Mouse (Mus musculus) layer of hippocampus, postnatal 36 days (tissue): ENCODE measurements at regions not wholly inside any gene's neighbourhood (a gene's known extent, or its start where the extent isn't known, plus 50 kb on each side); places are given as distances from the start of the nearest gene placed in this dataset.

Experiments used
- DNase-seq, 2 experiments: peaks; one replicate each; pipeline ENCODE4 v3.0.0; 2022

- no peak for DNase-seq
Measured at GRCm38 (mm10) chr19:60408436-60408835, 59.7 kb downstream of the Prlhr start.

DNA sequence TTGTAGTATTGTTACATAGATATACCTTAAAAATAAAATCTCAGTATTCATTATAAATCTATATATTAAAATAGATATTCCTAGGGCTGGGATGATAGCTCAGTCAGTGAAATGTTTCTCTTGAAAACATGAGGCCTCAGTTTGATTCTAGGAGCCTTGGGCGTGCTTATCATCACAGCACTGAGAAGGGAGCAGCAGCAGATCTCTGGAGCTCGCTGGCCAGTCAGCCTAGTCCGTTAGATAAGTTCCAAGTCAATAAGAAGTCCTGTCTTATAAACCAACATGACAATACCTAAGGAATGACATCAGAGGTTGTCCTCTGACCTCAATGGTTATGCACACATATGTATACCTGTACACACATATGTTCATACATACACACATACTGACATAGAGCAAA, 68.7 kb downstream of the Prlhr start:
- DNase-seq, result no peak

- DNase-seq, result no peak
Measured at GRCm38 (mm10) chr19:60397666-60398065, 70.4 kb downstream of the Prlhr start.

DNA sequence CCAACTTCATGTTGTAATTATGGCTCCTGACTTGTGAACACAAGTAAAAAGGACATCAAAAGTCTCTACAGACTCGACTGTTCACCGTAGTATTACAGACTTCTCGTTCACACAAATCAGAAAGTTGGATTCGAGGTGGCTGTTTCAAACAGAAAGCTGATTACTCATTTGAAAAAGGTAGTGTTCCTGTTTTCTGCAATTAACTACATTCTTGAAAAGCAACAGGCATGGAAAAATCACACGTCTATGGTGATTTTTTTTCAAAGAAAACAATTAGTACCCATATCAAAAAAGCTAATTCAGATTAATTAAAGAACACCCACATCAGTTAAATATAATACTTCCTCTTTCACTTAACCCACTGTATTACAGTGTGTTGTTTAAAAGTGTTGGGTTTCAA, 71.5 kb downstream of the Prlhr start:
- DNase-seq, result no peak

DNA sequence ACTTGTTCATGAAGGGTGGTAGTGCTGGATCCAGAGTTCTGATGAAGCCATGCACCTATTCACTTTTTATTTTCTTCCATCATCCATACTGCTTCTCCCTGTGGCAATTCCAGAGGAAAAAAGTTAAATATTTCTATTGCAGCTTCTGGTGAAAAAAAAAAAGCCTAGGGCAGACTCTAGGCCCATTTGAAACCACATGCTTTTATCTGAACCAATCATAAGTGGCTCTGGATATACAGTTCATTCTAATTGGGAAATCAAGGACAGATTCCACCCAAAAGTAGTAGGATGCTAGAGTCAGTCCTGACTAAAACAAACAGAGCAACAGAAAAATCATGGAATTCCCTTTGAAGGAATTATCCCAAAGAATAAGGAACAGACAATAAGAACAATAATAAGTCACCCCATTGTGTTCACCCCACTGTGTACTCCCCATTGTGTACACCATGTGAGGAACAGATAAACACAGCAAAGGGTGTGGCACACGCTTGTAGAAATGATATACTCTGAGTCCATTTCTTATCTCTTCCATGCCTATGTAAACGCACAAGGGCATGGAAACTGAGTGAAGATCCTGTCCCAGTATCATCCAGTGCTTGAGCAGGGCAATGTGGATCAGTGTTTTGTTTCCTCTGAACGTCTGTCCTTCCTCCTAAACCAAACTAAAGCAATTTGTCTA, 81.4 kb downstream of the Prlhr start:
- no peak for DNase-seq

- no peak for DNase-seq
Measured at GRCm38 (mm10) chr19:60384721-60385120, 83.4 kb downstream of the Prlhr start.

DNA sequence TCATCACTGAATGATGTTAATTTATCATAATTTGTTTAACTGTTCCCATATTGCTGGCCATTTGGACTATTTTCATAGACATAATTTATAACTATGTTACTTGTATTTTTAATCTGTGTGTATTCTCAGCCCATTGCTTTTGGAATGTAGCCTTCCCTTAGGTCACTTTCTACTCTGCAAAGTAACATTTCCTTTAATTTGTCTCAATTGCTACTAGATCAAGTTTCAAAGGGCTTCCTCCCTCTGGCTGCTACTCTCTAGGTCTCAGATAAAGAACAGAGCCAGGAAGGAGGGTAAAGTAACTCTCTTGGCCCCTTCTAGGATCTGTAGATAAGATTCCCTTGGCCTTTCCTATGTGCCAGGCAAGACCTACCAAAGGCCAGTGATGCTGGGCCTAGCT, 85.4 kb downstream of the Prlhr start:
- no peak for DNase-seq

DNA sequence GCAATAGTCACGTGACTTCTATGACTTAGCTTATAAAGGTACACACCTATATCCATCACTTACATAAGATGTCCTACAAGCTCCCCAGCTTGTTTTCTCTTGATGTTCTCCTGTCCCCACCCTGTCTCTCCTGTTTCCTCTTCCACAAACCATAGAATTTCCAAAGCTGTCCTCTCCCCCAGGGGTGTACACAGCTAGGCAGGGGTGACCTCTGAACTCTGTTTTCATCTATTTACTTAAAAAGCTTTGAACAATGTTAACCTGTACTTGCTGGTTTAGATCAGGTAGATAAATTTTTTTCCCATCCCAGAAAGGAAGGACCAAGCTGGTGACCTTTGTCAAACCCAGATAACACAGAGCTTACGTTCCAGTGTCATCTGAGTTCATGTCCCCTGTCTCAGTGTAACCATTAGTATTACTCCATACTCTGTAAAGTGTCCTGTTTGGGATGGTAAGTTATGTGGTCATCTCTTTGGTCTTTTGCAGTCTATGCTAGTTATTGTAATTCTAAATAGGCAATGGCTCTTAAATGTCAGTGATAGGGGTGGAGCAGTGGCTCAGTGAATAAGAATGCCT, 89.0 kb downstream of the Prlhr start:
- DNase-seq, result no peak

DNA sequence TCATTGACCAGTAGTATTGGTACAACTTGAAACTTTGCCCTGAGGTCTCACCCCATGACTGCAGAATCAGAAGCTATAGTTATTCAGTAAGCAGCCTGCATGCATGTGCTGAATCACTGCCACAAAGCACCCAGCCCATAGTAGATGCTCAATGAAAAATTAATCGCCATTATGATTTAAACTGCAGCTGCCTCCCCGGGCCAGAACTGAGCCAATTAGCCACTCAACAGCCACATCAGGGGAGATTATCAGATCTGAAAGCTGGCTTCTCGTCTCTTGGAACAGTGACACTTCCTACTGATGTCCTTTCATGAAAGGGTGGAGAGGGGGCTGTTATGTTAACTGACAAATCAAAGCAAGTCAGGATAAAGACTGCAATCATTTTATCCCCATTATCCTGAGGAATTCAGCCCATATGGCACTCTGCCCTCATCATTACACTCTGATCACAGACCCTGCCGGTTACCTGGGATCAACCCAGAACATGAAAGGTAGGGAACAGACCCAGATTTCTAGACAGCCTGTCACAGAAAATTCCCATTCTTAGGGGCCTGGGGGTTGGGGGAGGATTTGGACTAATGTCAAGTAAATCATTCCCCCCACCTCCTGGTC, 104.0 kb downstream of the Prlhr start:
- no peak for DNase-seq

DNA sequence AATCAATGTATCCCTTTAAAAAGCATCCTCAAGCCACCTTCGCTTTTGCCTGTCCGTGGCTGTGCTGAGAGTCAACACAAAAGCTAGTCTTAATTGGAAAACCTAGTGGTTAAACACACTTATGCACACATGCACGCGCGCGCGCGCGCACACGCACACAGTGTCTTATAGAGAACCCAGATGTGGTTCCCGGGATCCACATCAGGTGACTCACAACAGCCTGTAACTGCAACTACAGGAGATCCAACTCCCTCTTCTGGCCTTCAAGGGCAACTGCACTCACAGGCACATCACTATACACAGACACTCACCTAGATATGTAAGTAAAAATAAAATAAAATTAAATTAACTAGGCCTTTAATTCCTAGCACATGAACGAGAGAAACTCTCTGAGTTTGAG, 118.4 kb upstream of the Fam204a start:
- no peak for DNase-seq

GRCm38 (mm10) chr19:60341485-60341884, 115.0 kb upstream of the Fam204a start:
- DNase-seq, result peak; percentile 17 to 45

DNA sequence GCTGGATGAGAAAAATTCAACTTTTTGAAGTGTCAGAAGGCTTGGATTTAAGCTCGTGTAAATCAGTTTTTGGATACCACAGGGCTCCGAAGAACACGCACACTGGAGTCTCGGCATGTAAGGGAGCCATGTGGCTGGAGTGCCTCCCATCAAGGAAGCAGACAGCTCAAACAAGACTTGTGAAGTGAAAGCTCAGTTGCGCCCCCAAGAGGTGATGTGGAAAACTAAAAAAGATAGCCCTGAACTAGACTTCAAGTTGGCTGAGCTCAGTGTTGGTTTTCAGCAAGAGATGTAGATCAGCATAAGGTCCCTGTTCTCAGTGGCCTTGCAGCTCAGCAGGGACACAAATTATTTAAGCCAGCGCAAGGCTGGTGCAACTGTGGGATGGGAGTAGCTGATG, 113.7 kb upstream of the Fam204a start:
- DNase-seq, result no peak

DNA sequence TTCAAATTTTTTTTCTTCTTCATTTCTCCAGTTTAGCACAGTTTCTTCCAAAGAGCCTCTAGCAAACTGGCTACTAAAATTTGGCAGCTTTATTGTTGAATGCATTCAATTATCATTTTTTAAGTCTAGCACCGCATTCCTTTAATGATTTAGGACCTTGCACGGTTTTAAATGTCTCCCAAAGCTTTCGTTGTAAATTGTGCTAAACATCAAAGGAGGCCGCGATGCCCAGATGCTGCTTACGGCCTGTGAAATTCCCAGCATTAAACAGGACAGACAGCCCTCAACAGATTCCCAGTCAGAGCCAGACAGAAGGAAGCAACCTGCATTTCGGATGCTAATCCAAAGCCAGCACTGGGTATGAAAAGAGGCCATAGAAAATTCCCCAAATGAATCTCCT, 108.0 kb upstream of the Fam204a start:
- DNase-seq, result no peak

DNA sequence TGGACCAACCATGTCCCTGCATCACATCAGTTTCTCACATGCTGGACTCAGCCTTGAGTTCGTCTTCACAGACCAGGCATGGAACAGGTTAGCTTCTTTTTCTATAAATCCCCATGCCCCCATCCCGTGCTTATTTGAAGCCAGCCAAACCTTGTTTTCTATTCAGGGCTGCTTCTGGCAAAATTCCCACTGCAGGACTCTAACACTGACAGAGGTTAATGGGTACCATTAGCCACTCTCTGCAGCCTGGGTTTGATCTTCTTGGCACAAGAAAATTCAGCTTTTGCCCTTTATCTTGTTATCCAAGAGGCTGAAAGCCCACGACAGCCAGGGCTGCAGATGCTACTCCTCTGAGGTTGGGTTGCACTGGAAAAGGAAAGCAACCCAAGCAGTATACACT, 101.8 kb upstream of the Fam204a start:
- no peak for DNase-seq

DNA sequence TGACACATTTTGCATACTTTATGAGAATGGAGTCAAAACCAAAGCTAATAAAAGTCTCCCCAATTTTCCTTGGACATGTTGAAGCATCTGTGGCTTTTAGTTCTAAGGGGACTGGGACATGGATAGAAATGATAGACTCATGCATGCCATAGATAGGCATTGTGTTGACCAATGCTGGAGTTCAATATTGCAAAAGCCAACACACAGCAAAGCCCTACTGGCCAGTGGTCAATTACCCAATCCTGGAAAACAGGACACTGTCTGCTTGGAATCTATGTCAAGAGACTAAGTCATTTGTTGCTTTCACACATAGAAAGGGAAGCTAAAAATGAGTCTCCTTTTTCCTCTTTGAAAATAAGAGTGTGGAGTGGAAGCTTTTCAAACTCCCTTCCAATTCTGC, 99.1 kb upstream of the Fam204a start:
- DNase-seq, result no peak

GRCm38 (mm10) chr19:60325112-60325511, 98.6 kb upstream of the Fam204a start:
- no peak for DNase-seq

DNA sequence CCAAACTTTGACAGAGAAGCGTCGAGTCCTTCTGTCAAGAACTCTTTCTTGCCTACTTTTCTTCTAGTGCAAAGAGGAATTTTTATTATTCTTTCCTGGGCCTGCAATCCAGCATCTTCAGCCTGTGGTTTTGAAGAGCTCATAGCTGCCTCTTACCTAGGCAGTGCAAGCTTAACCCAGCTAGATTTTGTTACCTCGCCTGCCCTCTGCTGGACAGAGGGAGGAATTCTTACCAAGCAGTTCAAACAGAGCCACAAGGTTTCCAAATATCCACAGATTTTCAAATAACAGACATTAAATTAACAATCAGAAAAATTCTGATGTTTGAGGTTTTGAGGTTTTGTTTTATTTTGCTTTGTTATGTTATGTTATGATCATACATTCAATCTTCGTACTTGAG, 84.1 kb upstream of the Fam204a start:
- peak; percentile 68 to 74 for DNase-seq

DNA sequence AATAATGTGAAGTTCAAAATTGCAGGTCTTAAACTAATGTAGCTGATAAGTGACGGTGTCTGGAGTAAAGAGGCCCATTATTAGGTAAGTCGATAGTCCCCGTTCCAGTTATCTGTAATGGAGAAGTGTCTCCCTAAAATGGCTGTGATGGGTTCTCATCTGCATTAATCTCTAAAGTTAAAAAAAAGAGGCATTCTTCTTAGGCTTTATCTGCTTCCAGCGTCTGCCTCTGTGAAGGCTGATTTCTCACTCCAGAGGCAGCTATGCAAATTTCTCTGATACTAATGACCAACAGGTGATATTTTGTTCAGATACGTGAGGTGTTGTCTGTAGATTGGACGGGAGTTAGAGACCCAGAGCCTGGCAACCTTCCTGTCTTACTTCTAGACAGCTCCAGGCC, 75.9 kb upstream of the Fam204a start:
- DNase-seq, result no peak

DNA sequence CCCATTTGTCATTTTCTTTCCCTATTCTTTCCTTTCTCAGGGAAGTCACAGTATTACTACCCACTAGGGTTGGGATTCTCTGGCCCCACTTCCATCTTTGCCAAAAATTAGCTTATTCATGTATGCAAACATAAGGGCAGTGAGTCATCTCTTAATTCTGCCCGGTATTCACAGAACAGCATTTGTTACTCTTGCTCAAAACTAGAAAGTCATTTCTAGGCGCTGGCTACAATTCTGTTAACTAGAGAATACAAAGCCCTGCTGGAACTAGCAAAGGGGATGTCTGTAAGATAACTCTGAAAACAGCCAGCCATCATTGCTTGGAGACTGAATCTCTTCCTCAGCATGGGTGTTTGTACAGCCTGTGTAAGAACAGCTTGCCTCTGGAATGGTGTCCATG, 74.4 kb upstream of the Fam204a start:
- DNase-seq, result no peak

- DNase-seq, result no peak
Measured at GRCm38 (mm10) chr19:60290244-60290643, 63.7 kb upstream of the Fam204a start.

DNA sequence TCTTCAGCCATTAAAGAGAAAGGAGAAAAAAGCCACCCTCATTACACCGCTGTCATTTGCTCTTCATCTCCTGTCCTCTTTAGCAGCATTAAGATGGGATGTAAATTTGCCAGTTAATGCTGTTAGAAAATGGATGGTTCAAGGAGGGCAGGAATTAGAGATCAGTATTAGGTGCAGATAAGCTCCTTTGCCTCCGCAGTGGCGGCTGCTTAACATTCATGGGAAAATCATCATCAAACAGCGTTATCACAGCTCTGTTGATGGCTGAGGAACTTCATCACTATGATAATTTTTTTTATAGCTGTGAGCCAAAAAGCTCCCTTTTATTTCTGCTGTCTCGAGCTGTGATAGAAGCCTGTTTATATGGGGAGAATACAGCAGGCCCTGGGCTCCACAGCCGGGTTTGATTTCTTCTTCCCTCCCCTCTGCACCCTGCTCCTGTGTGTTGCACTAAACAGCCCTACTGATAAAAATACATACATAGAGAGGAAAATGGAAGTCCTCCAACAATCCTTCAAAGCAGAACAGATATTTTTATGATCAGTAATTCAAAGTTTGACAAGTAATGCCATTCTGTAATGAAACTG, 60.4 kb upstream of the Fam204a start:
- DNase-seq, result no peak

DNA sequence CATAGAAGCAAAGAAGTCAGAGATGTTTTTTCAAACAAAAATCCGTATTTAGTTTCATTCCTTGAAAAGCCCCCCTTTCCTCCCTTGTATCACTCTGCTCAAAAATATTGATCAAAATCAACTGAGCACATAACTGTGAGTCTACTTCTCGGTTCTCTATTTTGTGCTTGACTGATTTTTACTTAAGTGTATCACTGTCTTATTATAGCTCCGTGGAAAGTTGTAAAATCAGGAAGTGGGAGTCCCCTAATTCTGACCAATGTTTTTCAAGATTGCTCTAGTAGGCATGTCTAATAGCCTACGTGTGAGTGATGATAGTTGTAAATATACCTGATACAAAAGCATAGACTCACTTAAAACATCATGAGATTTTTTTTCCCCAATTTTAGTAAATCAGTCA, 58.4 kb upstream of the Fam204a start:
- DNase-seq, result no peak
